Mouse (Mus musculus): Measurements from ENCODE around the gene Inhbc. TPM values are rescaled to one million over a fixed set of nuclear protein-coding genes. Genes with fewer than 3 reads are reported as not detected.

The Inhbc gene
- polyA plus RNA-seq, 1 experiment: not detected

DNA sequence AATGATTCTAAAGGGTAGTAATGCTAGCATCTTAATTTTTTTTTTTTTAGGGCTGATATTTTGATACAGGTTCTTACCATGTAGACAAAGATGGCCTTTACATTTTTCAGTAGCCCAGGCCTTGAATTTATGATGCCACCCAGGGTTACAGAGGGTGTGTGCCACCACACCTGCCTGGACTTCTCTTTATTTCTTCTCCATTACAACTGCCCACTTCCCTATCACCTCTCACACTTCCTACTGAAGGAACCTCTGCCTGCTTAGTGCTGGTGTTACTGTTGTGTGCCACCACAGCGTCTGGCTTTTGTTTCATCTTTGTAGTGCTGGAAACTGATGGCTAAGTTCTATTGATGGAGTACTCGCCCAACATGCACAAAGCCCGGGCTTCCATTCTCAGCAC, 9.5 kb downstream of the Inhbc start:
- TF ChIP-seq GATA1 (IDR thresholded peaks at IDR 0.05; ENCODE audit: low read length): no peak

DNA sequence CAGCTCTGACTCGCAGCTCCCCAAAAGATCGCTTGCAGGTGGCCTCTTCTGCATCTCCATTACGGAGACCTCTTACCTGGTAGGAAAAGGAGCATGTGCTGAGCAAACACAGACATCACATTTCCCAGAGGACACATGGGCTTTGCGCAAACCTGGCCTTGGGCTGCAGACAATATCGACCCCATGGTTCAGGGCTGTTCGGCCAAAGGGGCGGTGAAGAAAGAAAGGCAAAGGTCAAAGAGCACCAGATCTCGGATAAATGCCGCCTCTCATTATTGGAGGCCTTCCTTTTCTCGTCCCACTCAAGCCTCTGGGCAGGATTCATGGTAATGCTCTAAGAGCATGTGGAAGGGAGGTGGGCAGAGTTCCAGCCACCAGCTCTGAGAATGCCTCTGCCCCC, 14.9 kb downstream of the Inhbc start:
- TF ChIP-seq GATA1 (IDR thresholded peaks at IDR 0.05; ENCODE audit: low read length): no peak

- no peak for TF ChIP-seq GATA1 (IDR thresholded peaks at IDR 0.05; ENCODE audit: low read length)
Measured at GRCm38 (mm10) chr10:127353909-127354895, 16.0 kb downstream of the Inhbc start, which contains the start of gene Inhbe. Gene Inhbe (minus strand): TSS chr10:127354411.

DNA sequence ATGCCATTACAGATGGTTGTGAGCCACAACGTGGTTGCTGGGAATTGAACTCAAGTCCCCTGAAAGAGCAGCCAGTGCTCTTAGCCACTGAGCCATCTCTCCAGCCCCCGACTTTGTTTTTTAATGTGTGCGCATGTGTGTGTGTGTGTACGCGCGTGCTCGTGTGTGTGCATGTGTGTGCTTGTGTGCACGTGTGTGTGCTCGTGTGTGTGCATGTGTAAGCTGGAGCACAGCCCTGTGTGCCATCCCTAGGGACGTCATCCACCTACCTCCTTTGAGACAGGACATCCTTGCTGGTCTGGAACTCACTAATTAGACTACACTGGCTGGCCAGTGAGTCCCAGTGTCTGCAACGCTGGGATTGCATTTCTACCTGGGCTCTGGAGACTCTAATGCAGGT, 17.5 kb downstream of the Inhbc start:
- TF ChIP-seq GATA1 (IDR thresholded peaks at IDR 0.05; ENCODE audit: low read length): no peak

GRCm38 (mm10) chr10:127352187-127352586, 18.0 kb downstream of the Inhbc start:
- TF ChIP-seq GATA1 (IDR thresholded peaks at IDR 0.05; ENCODE audit: low read length): no peak

DNA sequence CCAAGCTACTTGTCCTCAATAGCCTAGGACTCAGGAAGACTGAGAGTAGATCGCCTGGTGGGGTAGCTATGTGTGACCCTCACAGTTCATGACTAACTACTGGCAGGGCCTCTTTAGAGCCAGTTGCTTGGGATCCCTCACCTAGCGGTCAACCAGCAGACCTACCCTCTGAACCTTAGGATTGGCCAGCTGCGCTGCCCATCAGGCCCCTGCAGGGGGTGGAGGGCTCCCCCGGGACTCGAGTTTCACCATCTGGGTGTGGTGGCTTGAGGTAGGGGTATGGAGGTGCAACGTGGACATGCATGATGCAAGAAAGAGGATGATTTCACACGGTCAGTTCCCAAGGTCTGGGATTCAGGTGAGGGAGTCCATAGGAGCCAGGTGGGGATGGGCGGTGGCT, 18.5 kb downstream of the Inhbc start:
- TF ChIP-seq GATA1 (IDR thresholded peaks at IDR 0.05; ENCODE audit: low read length): no peak

DNA sequence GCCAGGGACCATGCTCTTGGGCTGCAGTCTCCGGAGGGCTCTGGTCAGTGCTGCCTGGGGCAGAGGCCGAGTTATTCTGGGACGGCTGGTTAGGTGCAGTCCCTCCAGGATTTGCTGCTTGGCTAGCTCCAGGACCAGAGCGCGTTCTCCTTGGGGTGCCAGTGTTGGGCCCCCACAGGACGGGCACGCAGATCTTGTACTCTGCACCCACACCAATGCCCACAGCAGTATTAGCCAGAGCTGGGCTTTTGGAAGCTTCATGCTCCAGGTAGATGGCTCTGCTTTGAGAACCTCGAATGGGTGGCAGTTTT, 19.0 kb downstream of the Inhbc start:
- no peak for TF ChIP-seq GATA1 (IDR thresholded peaks at IDR 0.05; ENCODE audit: low read length)

GRCm38 (mm10) chr10:127350594-127351284, 19.5 kb downstream of the Inhbc start:
- no peak for TF ChIP-seq GATA1 (IDR thresholded peaks at IDR 0.05; ENCODE audit: low read length)

DNA sequence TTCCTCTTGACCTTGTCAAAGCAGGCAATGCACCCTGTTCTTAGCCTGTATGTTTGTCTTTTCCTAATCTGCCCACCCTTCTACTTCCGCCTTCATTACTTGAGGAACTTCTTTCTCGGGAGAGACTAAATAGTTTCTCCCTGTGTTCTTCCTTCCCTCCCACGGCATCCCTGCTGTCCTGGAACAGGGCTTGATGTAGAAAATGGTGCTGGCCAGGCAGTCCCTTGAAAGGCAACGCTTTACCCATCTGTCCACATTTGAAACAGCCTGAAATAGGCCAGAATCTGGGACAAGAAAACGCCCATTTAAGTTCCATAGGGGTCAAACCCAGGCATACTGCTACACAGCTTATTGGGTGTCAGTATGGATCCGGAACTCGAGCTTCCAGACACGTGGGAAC, 20.4 kb downstream of the Inhbc start:
- no peak for TF ChIP-seq GATA1 (IDR thresholded peaks at IDR 0.05; ENCODE audit: low read length)

- no peak for TF ChIP-seq GATA1 (IDR thresholded peaks at IDR 0.05; ENCODE audit: low read length)
Measured at GRCm38 (mm10) chr10:127348957-127349356, 21.3 kb downstream of the Inhbc start.

GRCm38 (mm10) chr10:127346173-127346572, 24.1 kb downstream of the Inhbc start:
- no peak for TF ChIP-seq GATA1 (IDR thresholded peaks at IDR 0.05; ENCODE audit: low read length)

- no peak for TF ChIP-seq GATA1 (IDR thresholded peaks at IDR 0.05; ENCODE audit: low read length)
Measured at GRCm38 (mm10) chr10:127343029-127343428, 27.2 kb downstream of the Inhbc start.

- no peak for TF ChIP-seq GATA1 (IDR thresholded peaks at IDR 0.05; ENCODE audit: low read length)
Measured at GRCm38 (mm10) chr10:127341891-127342639, 28.2 kb downstream of the Inhbc start, which contains the start of gene Gli1. Gene Gli1 (minus strand): TSS chr10:127341974.

DNA sequence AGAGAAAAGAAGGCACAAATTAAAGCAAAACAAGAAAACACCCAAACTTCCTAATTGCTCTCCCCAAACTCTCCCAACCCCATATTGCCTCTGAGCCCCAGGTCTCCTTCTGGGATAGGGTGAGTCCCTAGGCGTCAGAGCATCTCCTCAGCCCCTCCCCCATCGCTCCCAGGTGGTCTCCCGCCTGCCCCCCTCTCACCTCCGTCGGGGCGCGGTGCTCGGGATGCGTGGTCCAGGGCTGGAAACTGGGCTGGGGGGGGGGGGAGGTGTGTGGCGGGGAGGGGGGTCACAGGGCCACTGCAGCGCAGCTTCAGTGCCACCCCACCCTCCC, 28.9 kb downstream of the Inhbc start:
- TF ChIP-seq GATA1 (IDR thresholded peaks at IDR 0.05; ENCODE audit: low read length): no peak

GRCm38 (mm10) chr10:127340577-127341359, 29.5 kb downstream of the Inhbc start:
- no peak for TF ChIP-seq GATA1 (IDR thresholded peaks at IDR 0.05; ENCODE audit: low read length)

Measured in G1E-ER4 (cell line).